Mouse (Mus musculus): Measurements from ENCODE around the gene Aknad1.

Aknad1 gene

GRCm38 (mm10) chr3:108751691-108752090 lies 12.2 kb downstream of the Aknad1 start:
- no peak for DNase-seq

GRCm38 (mm10) chr3:108754541-108754940 lies 15.1 kb downstream of the Aknad1 start:
- no peak for DNase-seq

GRCm38 (mm10) chr3:108755542-108755941 lies 16.1 kb downstream of the Aknad1 start:
- no peak for DNase-seq

- no peak for DNase-seq
Observed at GRCm38 (mm10) chr3:108756131-108756530, 16.7 kb downstream of the Aknad1 start.

- DNase-seq: no peak
Observed at GRCm38 (mm10) chr3:108757570-108757969, 18.1 kb downstream of the Aknad1 start.

GRCm38 (mm10) chr3:108759566-108760420 lies 20.3 kb downstream of the Aknad1 start:
- DNase-seq: no peak

GRCm38 (mm10) chr3:108762597-108763111 lies 23.2 kb downstream of the Aknad1 start:
- no peak for DNase-seq

- DNase-seq: no peak
Observed at GRCm38 (mm10) chr3:108763691-108764090, 24.2 kb downstream of the Aknad1 start.

GRCm38 (mm10) chr3:108764976-108765375 lies 25.5 kb downstream of the Aknad1 start:
- no peak for DNase-seq

- DNase-seq: no peak
Observed at GRCm38 (mm10) chr3:108765476-108765875, 26.0 kb downstream of the Aknad1 start.

- DNase-seq: no peak
Observed at GRCm38 (mm10) chr3:108766943-108767342, 27.5 kb downstream of the Aknad1 start.

- DNase-seq: no peak
Observed at GRCm38 (mm10) chr3:108767416-108767815, 28.0 kb downstream of the Aknad1 start.

- no peak for DNase-seq
Observed at GRCm38 (mm10) chr3:108769547-108769946, 30.1 kb downstream of the Aknad1 start.

GRCm38 (mm10) chr3:108770725-108771368 lies 31.4 kb downstream of the Aknad1 start:
- peak; percentile 89 for DNase-seq

- DNase-seq: no peak
Observed at GRCm38 (mm10) chr3:108772211-108772610, 32.8 kb downstream of the Aknad1 start.

- DNase-seq: no peak
Observed at GRCm38 (mm10) chr3:108772811-108773210, 33.4 kb downstream of the Aknad1 start.

GRCm38 (mm10) chr3:108778761-108779540 lies 39.5 kb downstream of the Aknad1 start:
- no peak for DNase-seq

GRCm38 (mm10) chr3:108781238-108781883 lies 41.9 kb downstream of the Aknad1 start:
- peak; percentile 25 for DNase-seq

GRCm38 (mm10) chr3:108781884-108782270 lies 42.4 kb downstream of the Aknad1 start:
- DNase-seq: no peak

- DNase-seq: no peak
Observed at GRCm38 (mm10) chr3:108782364-108782895, 43.0 kb downstream of the Aknad1 start.

- no peak for DNase-seq
Observed at GRCm38 (mm10) chr3:108786520-108786919, 47.1 kb downstream of the Aknad1 start.

GRCm38 (mm10) chr3:108787754-108788454 lies 48.4 kb downstream of the Aknad1 start:
- no peak for DNase-seq

All from embryo, embryonic 11 days (tissue).